Mouse (Mus musculus) layer of hippocampus, postnatal 14 days (tissue): ENCODE data around the gene Nup88. TPM values are rescaled to one million over a fixed set of nuclear protein-coding genes. Genes with fewer than 3 reads are reported as not detected.
A peak's percentile ranks its signal among the peaks of the same experiment; 100 is the strongest.

Experiments
- DNase-seq, 2 experiments: peaks; one replicate each; pipeline ENCODE4 v3.0.0; 2021 to 2022; ENCODE audit warnings: low spot score in 2 of 2, mixed read lengths in 1 of 2
- long read RNA-seq, 2 experiments: library from polyadenylated mRNA; stranded (forward); transcript quantifications; one replicate each; pipeline ENCODE4 v2.0.0; 2021
- total RNA-seq, 2 experiments: library from RNA; stranded (reverse); gene quantifications; 2 replicates each; pipeline ENCODE4 v1.2.3; 2021

Gene Nup88
- total RNA-seq = 10 to 100 TPM; 60.4 to 61.1 TPM
- long read RNA-seq, experiment 1, transcript Nup88-203 (17 exons, 2,453 nt) = minor isoform, 11 of 39 reads
- long read RNA-seq, experiment 1, transcript Nup88-202 (17 exons, 2,389 nt) = major isoform, 14 of 39 reads
- long read RNA-seq, experiment 1, partial matches to known transcripts = 2 of 39 reads
- long read RNA-seq, experiment 1, other reads (novel, unspliced or antisense) = 12 of 39 reads
- long read RNA-seq, experiment 2, transcript Nup88-203 (17 exons, 2,453 nt) = minor isoform, 11 of 46 reads
- long read RNA-seq, experiment 2, transcript Nup88-202 (17 exons, 2,389 nt) = major isoform, 19 of 46 reads
- long read RNA-seq, experiment 2, partial matches to known transcripts = 4 of 46 reads
- long read RNA-seq, experiment 2, other reads (novel, unspliced or antisense) = 11 of 46 reads

GRCm38 (mm10) chr11:70969821-70970559 lies at the start of gene Nup88, which contains the start of gene Rpain:
Gene Nup88 (minus strand): TSS chr11:70969973.
Gene Rpain (plus strand): TSS chr11:70970213.
- peak; percentile 93 to 97 for DNase-seq

DNA sequence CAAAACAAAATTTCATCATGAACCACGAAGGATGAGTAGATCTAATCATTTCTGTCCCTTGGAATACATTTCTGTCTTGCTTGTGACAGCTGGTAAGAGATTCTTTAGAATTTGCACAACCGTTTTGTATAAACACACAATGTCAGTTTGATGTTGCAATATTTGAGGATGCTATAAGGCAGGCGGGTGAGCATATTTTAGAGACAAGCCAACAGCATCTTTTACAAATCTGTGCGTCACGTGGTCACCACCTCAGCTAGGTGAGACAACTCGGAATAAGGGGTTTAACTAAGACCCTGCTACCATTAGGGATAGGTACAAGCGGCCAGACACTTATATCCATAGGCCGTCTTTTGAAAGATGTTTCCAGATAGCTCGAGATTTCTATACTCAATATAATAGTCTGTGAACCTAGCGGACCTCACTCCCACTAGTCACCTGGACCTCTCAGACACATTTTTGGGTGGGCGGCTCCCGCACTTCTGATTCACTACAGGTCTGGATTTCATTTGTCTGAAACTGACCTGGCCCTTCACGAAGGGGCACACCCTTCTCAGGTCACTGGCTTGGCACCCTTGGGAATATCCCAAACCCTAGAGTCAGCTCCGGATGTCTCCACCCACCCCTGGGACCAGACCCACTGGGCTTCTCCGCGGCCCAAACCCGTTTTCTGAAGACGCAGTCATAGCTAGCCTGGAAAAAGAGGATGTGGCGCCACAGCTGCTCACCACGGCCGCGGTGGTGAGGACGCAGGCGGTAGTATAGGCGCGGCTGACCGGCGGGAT lies 48.8 kb upstream of the Nup88 start:
- no peak for DNase-seq

GRCm38 (mm10) chr11:71017051-71017450 lies 47.3 kb upstream of the Nup88 start:
- DNase-seq = no peak

- DNase-seq = no peak
These were observed 43.0 kb upstream of the Nup88 start for GRCm38 (mm10) chr11:71012743-71013142.

DNA sequence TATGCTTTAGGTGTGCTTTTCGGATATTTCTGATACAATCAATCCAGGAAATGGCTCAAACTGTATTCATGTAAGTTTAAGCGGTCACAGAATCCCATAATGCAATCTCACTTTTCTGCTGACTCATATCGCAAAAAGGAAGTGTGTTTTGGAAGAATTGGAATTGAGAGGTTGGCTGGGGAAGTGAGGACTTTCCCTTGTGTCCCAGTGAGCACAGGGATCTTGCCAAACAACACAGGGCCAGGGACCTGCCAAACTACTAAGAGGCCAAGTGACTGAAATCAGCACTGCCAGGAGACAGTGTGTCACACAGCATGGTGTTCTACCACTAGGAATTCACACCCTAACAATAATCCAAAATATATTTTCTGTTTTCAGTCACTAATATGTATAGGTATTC lies 38.5 kb upstream of the Nup88 start:
- no peak for DNase-seq

- no peak for DNase-seq
These were observed 38.1 kb upstream of the Nup88 start for GRCm38 (mm10) chr11:71007831-71008230.

DNA sequence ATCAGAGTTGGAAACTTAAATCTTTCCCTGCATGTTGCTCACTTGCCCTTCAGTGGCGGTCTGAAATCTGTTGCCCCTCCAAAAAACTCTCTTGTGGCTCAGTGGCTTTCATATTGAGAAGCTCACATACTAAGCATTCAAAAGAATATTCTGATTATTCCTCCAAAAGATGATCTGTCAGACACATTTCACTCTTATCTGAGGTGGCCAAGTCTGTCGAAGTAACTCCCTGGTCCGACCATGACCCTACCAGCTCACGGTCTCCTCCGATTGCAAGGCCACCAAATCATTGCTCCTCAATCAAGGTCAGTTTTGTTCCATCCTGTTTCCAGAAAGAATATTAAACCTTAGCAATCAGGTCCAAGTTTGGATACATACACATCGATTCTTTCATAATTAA lies 37.3 kb upstream of the Nup88 start:
- DNase-seq = no peak

- no peak for DNase-seq
These were observed 35.3 kb upstream of the Nup88 start for GRCm38 (mm10) chr11:71005046-71005445.

GRCm38 (mm10) chr11:71004316-71004773 lies 34.6 kb upstream of the Nup88 start, which contains the start of gene Dhx33:
Gene Dhx33 (minus strand): TSS chr11:71004437.
- peak; percentile 94 to 98 for DNase-seq

DNA sequence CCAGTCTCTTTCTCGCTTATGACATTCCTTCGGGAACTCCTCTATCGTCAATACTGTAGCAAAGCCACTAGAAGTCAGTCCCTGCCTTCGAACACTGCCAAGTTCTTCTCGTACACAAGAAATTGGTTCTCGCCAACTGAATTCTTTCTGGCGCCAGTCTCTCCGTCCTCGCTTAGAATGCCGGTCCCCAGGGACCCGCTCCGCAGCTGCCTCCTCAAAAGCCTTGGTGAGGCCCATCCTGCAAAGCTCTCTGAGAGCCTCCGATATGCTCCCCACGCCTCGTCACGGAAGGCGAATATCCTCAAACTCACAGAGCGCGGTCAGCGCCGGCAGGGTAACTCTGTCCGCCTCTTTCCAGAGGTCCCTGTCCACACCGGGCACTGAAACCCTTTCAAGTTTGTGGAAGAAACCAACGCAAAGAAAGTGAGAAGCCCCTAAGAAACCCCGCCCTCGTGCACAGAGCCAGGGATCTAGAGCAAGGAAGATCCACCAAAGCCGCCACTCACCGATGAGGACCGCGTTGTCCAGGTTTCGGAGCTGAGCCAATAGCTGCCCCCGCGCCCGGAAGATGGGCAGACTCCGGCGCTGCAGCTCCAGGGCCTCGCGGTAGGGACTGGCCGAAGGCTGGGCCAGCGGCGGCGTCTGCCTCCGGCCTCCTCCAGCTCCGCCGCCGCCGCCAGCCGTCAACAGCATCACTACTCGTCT lies 34.0 kb upstream of the Nup88 start:
- DNase-seq = no peak

DNA sequence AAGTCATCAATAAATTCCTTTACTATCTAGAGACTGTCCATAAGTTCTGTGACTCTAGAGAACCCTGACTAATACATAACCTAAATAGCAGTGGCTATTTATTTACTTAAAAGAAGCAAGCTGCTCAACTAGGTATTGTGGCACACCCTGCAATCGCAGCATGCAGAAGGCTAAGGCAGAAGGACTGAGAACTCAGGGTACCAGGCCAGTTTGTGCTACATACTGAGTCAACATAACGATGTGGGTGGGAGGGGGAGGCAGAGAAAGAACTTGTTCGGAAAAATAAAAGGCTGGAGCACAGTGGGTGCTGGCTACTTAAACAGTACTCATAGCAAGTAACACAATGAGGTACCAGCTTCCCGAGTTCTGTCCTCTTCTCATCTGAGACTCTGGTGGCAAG lies 31.4 kb upstream of the Nup88 start:
- peak in 1 of 2 experiments; percentile 71 for DNase-seq

DNA sequence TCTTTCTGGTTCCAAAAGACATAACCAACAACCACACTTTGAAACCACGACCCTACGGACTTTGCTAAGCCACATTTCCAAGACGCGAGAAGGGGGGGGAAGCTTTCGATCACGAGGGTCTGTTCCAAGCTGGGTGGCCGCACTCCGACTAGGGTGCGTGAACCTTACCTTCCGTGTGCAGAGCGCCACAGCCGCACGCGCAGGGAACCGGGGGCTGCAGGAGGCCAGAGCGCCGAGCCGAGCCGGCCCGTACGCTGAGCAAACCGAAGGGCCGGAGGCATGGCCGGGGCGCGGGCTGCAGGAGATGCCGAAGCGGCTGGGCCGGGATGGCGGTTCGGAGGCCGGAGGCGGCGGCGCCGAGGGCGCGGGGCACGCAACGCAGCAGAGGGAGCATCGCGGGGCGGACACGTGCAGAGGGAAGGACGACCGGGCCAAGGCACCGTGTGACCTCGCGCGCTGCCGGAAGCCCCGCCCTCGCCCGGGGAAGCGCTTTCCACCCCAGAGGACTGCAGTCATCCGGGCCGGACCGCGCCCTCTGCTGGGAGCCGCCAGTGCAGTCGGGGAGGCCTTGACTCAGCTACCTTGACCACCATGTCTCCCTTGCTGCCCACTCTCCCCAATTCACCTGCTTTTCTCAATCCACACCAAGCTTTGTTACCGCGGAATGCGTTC lies 12.9 kb upstream of the Nup88 start, which contains the start of gene C1qbp:
TSS of gene C1qbp (minus strand) at position 470 of the 672 bp plus-strand sequence.
- peak; percentile 90 to 93 for DNase-seq

GRCm38 (mm10) chr11:70982030-70982429 lies 12.3 kb upstream of the Nup88 start:
- DNase-seq = no peak

DNA sequence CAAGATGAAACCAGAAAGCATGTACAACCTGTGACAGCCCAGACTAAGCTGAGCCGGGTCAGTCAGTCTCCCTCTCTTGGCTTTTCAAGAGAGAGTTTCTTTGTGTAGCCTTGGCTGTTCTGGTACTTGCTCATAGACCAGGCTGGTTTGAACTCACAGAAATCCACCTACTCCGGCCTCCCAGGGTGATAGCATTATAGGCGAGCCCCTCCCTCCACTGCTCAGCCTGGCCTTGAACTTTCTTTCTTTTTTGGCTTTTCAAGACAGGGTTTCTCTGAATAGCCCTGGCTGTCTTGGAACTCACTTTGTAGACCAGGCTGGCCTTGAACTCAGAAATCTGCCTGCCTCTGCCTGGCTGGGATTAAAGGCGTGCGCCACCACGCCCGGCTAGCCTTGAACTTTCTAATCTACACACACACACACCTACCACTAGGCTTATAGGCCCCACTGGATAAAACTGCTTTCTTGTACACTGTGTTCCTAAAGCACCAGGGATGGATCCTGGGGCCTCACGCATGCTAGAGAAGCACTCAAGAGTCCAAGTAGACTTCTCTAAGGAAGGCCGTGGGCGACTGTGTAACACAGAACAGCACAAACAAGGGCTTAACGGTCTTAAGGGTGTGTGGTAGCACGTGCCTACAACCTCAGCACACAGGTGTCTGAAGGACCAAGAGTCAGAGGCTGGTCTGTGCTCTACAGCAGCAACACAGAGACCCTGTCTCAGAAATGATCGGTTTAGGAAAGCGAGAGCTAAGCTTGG lies 11.2 kb upstream of the Nup88 start:
- DNase-seq = no peak

GRCm38 (mm10) chr11:70980232-70980631 lies 10.5 kb upstream of the Nup88 start:
- no peak for DNase-seq

DNA sequence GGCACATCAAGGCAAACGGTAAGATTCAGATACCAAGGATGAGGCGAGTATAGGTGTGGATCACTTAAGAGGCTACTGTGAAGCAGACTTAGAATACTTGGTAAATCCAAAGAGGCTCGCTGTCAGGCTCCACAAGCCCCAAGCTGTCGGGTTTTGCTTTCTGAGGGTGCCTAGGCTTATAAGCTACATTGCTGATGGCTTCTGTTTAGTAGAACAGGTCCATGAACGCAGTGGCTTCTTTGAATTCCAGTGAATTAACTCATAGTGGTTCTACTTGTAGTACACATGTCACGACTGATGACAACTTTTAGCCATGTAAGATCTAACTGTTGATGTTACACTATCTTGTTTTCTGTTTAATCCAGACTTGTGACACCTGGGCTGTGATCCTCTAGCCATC lies 7.5 kb upstream of the Nup88 start:
- no peak for DNase-seq

DNA sequence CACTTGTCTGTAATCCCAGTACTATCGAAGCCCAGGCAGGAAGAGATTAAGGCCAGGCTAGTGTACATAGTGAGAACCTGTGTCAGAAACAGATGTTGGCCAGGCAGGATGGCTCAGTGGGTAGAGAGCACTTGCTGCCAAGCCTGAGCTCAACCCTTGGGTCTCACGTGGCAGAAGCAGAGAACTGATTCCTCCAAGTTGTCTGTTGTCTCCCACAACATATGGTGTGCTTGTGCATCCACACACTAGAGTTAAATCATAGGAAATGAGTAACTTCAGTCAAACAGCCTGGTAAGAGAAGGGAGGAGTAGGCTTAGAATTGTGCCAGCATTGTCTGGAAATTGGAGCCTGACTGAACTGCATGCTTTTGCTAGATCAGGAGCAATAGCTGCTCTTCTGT lies 5.4 kb upstream of the Nup88 start:
- no peak for DNase-seq

- no peak for DNase-seq
These were observed 4.2 kb upstream of the Nup88 start for GRCm38 (mm10) chr11:70973947-70974346.

DNA sequence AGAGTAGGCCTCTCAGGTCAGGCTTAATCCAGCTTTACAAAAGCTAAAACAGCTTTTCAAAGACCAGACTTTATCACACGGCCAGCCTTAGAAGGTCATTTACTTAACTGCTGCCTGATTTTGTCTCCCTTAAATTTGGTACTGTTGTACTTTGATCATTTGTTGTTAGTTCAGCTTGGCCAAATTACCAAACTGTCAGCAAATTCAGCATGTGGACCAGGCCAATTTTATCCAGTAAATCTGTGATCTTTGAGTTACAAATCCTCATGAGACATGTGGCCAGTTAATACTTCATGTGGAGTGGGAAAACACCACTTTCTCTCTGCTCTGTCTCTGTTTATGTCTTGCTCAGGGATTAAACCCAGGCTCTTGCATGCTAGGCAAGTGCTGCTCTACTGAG lies 2.8 kb upstream of the Nup88 start:
- no peak for DNase-seq
